Mouse (Mus musculus) MEL (cell line): Measurements from ENCODE around the gene Fbxl12. TPM values are rescaled to one million over a fixed set of nuclear protein-coding genes. Genes with fewer than 3 reads are reported as not detected.

Experiments used
- DNase-seq: peaks from one replicate; pipeline ENCODE4 v3.0.0; 2011; ENCODE audit warnings: low read depth, low spot score
- H3K27ac ChIP-seq: 2 replicates; pipeline ENCODE4 v1.5.1; 2012; ENCODE audit warnings: low read depth, mild to moderate bottlenecking, control low read depth, low read length, moderate library complexity; ENCODE audit not compliant: control insufficient read depth
- H3K27me3 ChIP-seq, 2 experiments: fragments of 150-350 bp in 1 of 2; sonication (generic) in 1 of 2; 2 replicates each; pipeline ENCODE4 v1.6.1; 2012; ENCODE audit warnings: low read length in 2 of 2, mild to moderate bottlenecking in 2 of 2, improper control_type of control experiment in 1 of 2, moderate library complexity in 1 of 2; ENCODE audit not compliant: insufficient read depth in 2 of 2, control insufficient read depth in 1 of 2
- H3K36me3 ChIP-seq, 2 experiments: 2 replicates each; pipeline ENCODE4 v1.6.1; 2012 to 2014; ENCODE audit warnings: low read length in 2 of 2, improper control_type of control experiment in 1 of 2, inconsistent platforms in 1 of 2, mild to moderate bottlenecking in 1 of 2; ENCODE audit not compliant: insufficient read depth in 2 of 2, control insufficient read depth in 1 of 2
- H3K4me1 ChIP-seq, 2 experiments: fragments of 150-350 bp in 1 of 2; sonication (generic) in 1 of 2; 2 replicates each; pipeline ENCODE4 v1.6.1; 2012; ENCODE audit warnings: low read length in 2 of 2, improper control_type of control experiment in 1 of 2, mild to moderate bottlenecking in 1 of 2; ENCODE audit not compliant: insufficient read depth in 2 of 2, control insufficient read depth in 1 of 2
- H3K4me3 ChIP-seq, 2 experiments: fragments of 150-350 bp in 1 of 2; sonication (generic) in 1 of 2; 2 replicates each; pipeline ENCODE4 v1.5.1; 2012; ENCODE audit warnings: low read depth in 2 of 2, low read length in 2 of 2, mild to moderate bottlenecking in 2 of 2, moderate library complexity in 2 of 2, control low read depth in 1 of 2, improper control_type of control experiment in 1 of 2; ENCODE audit not compliant: control insufficient read depth in 1 of 2, insufficient read depth in 1 of 2
- H3K79me2 ChIP-seq: 2 replicates; pipeline ENCODE4 v1.6.1; 2012; ENCODE audit warnings: mild to moderate bottlenecking, low read length, moderate library complexity; ENCODE audit not compliant: control insufficient read depth, poor library complexity, insufficient read depth
- H3K9ac ChIP-seq: 2 replicates; pipeline ENCODE4 v1.6.1; 2012; ENCODE audit warnings: low read depth, mild to moderate bottlenecking, control low read depth, low read length, moderate library complexity; ENCODE audit not compliant: control insufficient read depth, poor library complexity, severe bottlenecking
- H3K9me3 ChIP-seq: fragments of 150-350 bp; sonication (generic); replicated peaks from 2 replicates; pipeline ENCODE4 v1.6.1; 2012; ENCODE audit warnings: mild to moderate bottlenecking, low read length, improper control_type of control experiment, moderate library complexity; ENCODE audit not compliant: insufficient read depth
- BHLHE40 ChIP-seq: IDR thresholded peaks from 2 replicates; pipeline ENCODE4 v1.6.1; 2012; ENCODE audit warnings: low read depth, mild to moderate bottlenecking, inconsistent platforms, low read length, improper control_type of control experiment, borderline replicate concordance
- CHD2 ChIP-seq: IDR thresholded peaks from 2 replicates; pipeline ENCODE4 v1.6.1; 2011; ENCODE audit warnings: low read length, improper control_type of control experiment
- CTCF ChIP-seq, 3 experiments: IDR thresholded peaks in 2 of 3; conservative IDR thresholded peaks in 1 of 3; 2 replicates each; pipeline ENCODE4 v1.5.1; 2011 to 2012; ENCODE audit warnings: low read length in 3 of 3, low read depth in 2 of 3, mild to moderate bottlenecking in 2 of 3, improper control_type of control experiment in 1 of 3, inconsistent platforms in 1 of 3, mixed read lengths in 1 of 3, moderate library complexity in 1 of 3; ENCODE audit not compliant: control insufficient read depth in 1 of 3, insufficient read depth in 1 of 3, poor library complexity in 1 of 3, severe bottlenecking in 1 of 3
- ELF1 ChIP-seq: IDR thresholded peaks from 2 replicates; pipeline ENCODE4 v1.6.1; 2014; ENCODE audit warnings: low read depth, mild to moderate bottlenecking, inconsistent platforms, low read length, improper control_type of control experiment, moderate library complexity
- EP300 ChIP-seq, 2 experiments: IDR thresholded peaks; 2 replicates each; pipeline ENCODE4 v1.6.1; 2011; ENCODE audit warnings: improper control_type of control experiment in 2 of 2, low read length in 2 of 2, low read depth in 1 of 2, mild to moderate bottlenecking in 1 of 2
- ETS1 ChIP-seq: IDR thresholded peaks from 2 replicates; pipeline ENCODE4 v1.6.1; 2012; ENCODE audit warnings: low read depth, mild to moderate bottlenecking, inconsistent platforms, low read length, improper control_type of control experiment, moderate library complexity
- GABPA ChIP-seq: IDR thresholded peaks from 2 replicates; pipeline ENCODE4 v1.6.1; 2012; ENCODE audit warnings: low read depth, mild to moderate bottlenecking, inconsistent platforms, low read length, improper control_type of control experiment, moderate library complexity
- GATA1 ChIP-seq: IDR thresholded peaks from 2 replicates; pipeline ENCODE4 v1.6.1; 2011; ENCODE audit warnings: low read depth, low read length, improper control_type of control experiment
- KAT2A ChIP-seq: conservative IDR thresholded peaks from 2 replicates; pipeline ENCODE4 v1.6.1; 2012; ENCODE audit warnings: low read depth, low read length, improper control_type of control experiment, inconsistent platforms
- MAFK ChIP-seq: IDR thresholded peaks from 2 replicates; pipeline ENCODE4 v1.6.1; 2011; ENCODE audit warnings: low read depth, mild to moderate bottlenecking, low read length, improper control_type of control experiment, borderline replicate concordance
- MAX ChIP-seq: IDR thresholded peaks from 2 replicates; pipeline ENCODE4 v1.6.1; 2011; ENCODE audit warnings: low read length, improper control_type of control experiment
- MEF2A ChIP-seq: IDR thresholded peaks from 2 replicates; pipeline ENCODE4 v1.6.1; 2014; ENCODE audit warnings: low read depth, mild to moderate bottlenecking, inconsistent platforms, low read length, improper control_type of control experiment; ENCODE audit not compliant: poor library complexity, insufficient replicate concordance, severe bottlenecking; ENCODE audit errors: extremely low read depth
- MYB ChIP-seq: IDR thresholded peaks from 2 replicates; pipeline ENCODE4 v1.6.1; 2011; ENCODE audit warnings: mild to moderate bottlenecking, low read depth, low read length, improper control_type of control experiment
- NELFE ChIP-seq: IDR thresholded peaks from 2 replicates; pipeline ENCODE4 v1.6.1; 2011; ENCODE audit warnings: low read depth, low read length, improper control_type of control experiment
- POLR2A ChIP-seq, 2 experiments: IDR thresholded peaks; 2 replicates each; pipeline ENCODE4 v1.6.1; 2011 to 2012; ENCODE audit warnings: low read length in 2 of 2, mild to moderate bottlenecking in 2 of 2, control low read depth in 1 of 2, improper control_type of control experiment in 1 of 2, low read depth in 1 of 2, moderate library complexity in 1 of 2; ENCODE audit not compliant: control insufficient read depth in 1 of 2, insufficient read depth in 1 of 2, poor library complexity in 1 of 2
- POLR2AphosphoS2 ChIP-seq: IDR thresholded peaks from 2 replicates; pipeline ENCODE4 v1.6.1; 2011; ENCODE audit warnings: low read length, improper control_type of control experiment
- POLR2AphosphoS5 ChIP-seq: IDR thresholded peaks from 2 replicates; pipeline ENCODE4 v1.6.1; 2012; ENCODE audit warnings: low read depth, borderline replicate concordance, mild to moderate bottlenecking, inconsistent platforms, low read length, moderate library complexity, mixed read lengths
- RAD21 ChIP-seq: IDR thresholded peaks from 2 replicates; pipeline ENCODE4 v1.6.1; 2011; ENCODE audit warnings: mild to moderate bottlenecking, low read depth, low read length, improper control_type of control experiment
- SMC3 ChIP-seq: IDR thresholded peaks from 2 replicates; pipeline ENCODE4 v1.6.1; 2011; ENCODE audit warnings: low read depth, low read length, improper control_type of control experiment
- TAL1 ChIP-seq: IDR thresholded peaks from 2 replicates; pipeline ENCODE4 v1.6.1; 2012; ENCODE audit warnings: mild to moderate bottlenecking, inconsistent platforms, low read length, moderate library complexity, mixed read lengths
- TBP ChIP-seq: IDR thresholded peaks from 2 replicates; pipeline ENCODE4 v1.8.0; 2011; ENCODE audit warnings: low read depth, low read length, improper control_type of control experiment
- USF1 ChIP-seq: IDR thresholded peaks from 2 replicates; pipeline ENCODE4 v1.6.1; 2014; ENCODE audit warnings: low read depth, mild to moderate bottlenecking, inconsistent platforms, low read length, improper control_type of control experiment, moderate library complexity
- ZKSCAN1 ChIP-seq: IDR thresholded peaks from 2 replicates; pipeline ENCODE4 v1.6.1; 2012; ENCODE audit warnings: low read depth, mild to moderate bottlenecking, inconsistent platforms, low read length, improper control_type of control experiment, moderate library complexity
- ZMIZ1 ChIP-seq: IDR thresholded peaks from 2 replicates; pipeline ENCODE4 v1.6.1; 2012; ENCODE audit warnings: low read depth, mild to moderate bottlenecking, inconsistent platforms, low read length, improper control_type of control experiment, moderate library complexity
- ZNF384 ChIP-seq: IDR thresholded peaks from 2 replicates; pipeline ENCODE4 v1.6.1; 2012; ENCODE audit warnings: low read depth, mild to moderate bottlenecking, inconsistent platforms, low read length, improper control_type of control experiment
- polyA plus RNA-seq, 2 experiments: library from polyadenylated mRNA; stranded (reverse) in 1 of 2; unstranded in 1 of 2; fragments of >175 nt in 1 of 2; fragments of >200 nt in 1 of 2; gene quantifications; 2 replicates each; pipeline versions ENCODE4 v1.2.1 to v1.2.4; 2012; ENCODE audit warnings: low replicate concordance in 2 of 2, low read depth in 1 of 2; ENCODE audit not compliant: insufficient read length in 2 of 2, insufficient read depth in 1 of 2, missing spikeins in 1 of 2
- total RNA-seq: library from RNA; depleted of rRNA; stranded (reverse); fragments of 300-350 nt; gene quantifications from 2 replicates; pipeline ENCODE4 v1.2.3, GENCODE M21; 2012

Fbxl12 gene
- total and polyA plus RNA-seq, 3 experiments = 16.4 to 44.0 TPM; not detected in 1

GRCm38 (mm10) chr9:20664982-20665637 is 20.5 kb upstream of the Fbxl12 start:
- Histone ChIP-seq H3K9me3 (no peaks in the 10 kb centered on the region), H3K27ac (no peak overlapping the region), H3K4me1 (peaks cover 5 to 22% of the 10 kb centered on the region in 2 experiments), H3K4me3 (no peak overlapping the region), H3K9ac (no peak overlapping the region), H3K79me2 (no peaks in the 10 kb centered on the region), H3K36me3 (peaks cover 15 to 18% of the 10 kb centered on the region in 2 experiments), H3K27me3 (no peaks in the 10 kb centered on the region)
- peak; percentile 52 for DNase-seq
- TF ChIP-seq CHD2 (no peak), POLR2AphosphoS2 (no peak), TBP (no peak), BHLHE40 (0 out of 2 replicates have a peak, but pooled peaks have one; percentile 6), KAT2A (no peak), POLR2AphosphoS5 (peak; percentile 94), MEF2A (no peak), POLR2A (IDR thresholded peaks at IDR 0.05; ENCODE audit: control insufficient read depth in 1 of 2, insufficient read depth in 1 of 2, low read depth in 1 of 2, low read length in 2 of 2, poor library complexity in 1 of 2) (peak in 1 of 2 experiments; percentile 34; a peak in 2 of 4 replicates), USF1 (no peak)

- no peaks in the 10 kb centered on the region for H3K27me3 ChIP-seq
- no peak overlapping the region for H3K27ac ChIP-seq
- DNase-seq = no peak
- H3K4me1 ChIP-seq = peaks cover 5 to 22% of the 10 kb centered on the region in 2 experiments
- H3K9ac ChIP-seq = no peak overlapping the region
- TF ChIP-seq ZNF384 = no peak
- TF ChIP-seq TBP = no peak
- no peak for TF ChIP-seq CTCF (IDR thresholded peaks at IDR 0.05 in 2 of 3, conservative IDR thresholded peaks at IDR 0.05 in 1 of 3; ENCODE audit: control insufficient read depth in 1 of 3, insufficient read depth in 1 of 3, low read depth in 2 of 3, low read length in 3 of 3, poor library complexity in 1 of 3, severe bottlenecking in 1 of 3)
- TF ChIP-seq RAD21 = no peak
- no peak overlapping the region for H3K4me3 ChIP-seq
- peaks cover 3% of the 10 kb centered on the region; the same call in 1 of the 2 replicates for H3K79me2 ChIP-seq
- peaks cover 18 to 22% of the 10 kb centered on the region in 2 experiments for H3K36me3 ChIP-seq
- H3K9me3 ChIP-seq = no peaks in the 10 kb centered on the region
These were observed 19.8 kb upstream of the Fbxl12 start for GRCm38 (mm10) chr9:20664366-20664765.

GRCm38 (mm10) chr9:20663956-20664355 is 19.4 kb upstream of the Fbxl12 start:
- H3K4me1 ChIP-seq = peaks cover 5 to 22% of the 10 kb centered on the region in 2 experiments
- no peak overlapping the region for H3K9ac ChIP-seq
- peaks cover 5% of the 10 kb centered on the region; the same call in 1 of the 2 replicates for H3K79me2 ChIP-seq
- peaks cover 18 to 23% of the 10 kb centered on the region in 2 experiments for H3K36me3 ChIP-seq
- H3K27me3 ChIP-seq = no peaks in the 10 kb centered on the region
- H3K27ac ChIP-seq = no peak overlapping the region
- no peak for DNase-seq
- H3K9me3 ChIP-seq = no peaks in the 10 kb centered on the region
- no peak overlapping the region for H3K4me3 ChIP-seq
- TF ChIP-seq TAL1 (no peak), SMC3 (no peak), BHLHE40 (no peak), CHD2 (no peak), RAD21 (no peak), USF1 (no peak), NELFE (no peak), MYB (no peak), ZMIZ1 (no peak), GATA1 (no peak), KAT2A (no peak), ETS1 (no peak), ZKSCAN1 (no peak), MAFK (no peak), POLR2AphosphoS5 (no peak), GABPA (no peak), ELF1 (no peak), MAX (no peak), EP300 (IDR thresholded peaks at IDR 0.05; ENCODE audit: low read depth in 1 of 2, low read length in 2 of 2) (no peak)
